Mouse (Mus musculus) limb, embryonic 14.5 days (tissue): ENCODE results near the gene Dmd. TPM values are rescaled to one million over a fixed set of nuclear protein-coding genes. Genes with fewer than 3 reads are reported as not detected.
A peak's percentile ranks its signal among the peaks of the same experiment; 100 is the strongest.

Source experiments
- ATAC-seq: fragments of 200-750 bp; cut with Nextera tagmentation; 2 replicates; pipeline ENCODE4 v1.8.0; 2017; ENCODE audit warnings: low read depth, moderate number of reproducible peaks, moderate TSS enrichment; ENCODE audit not compliant: low FRiP score
- DNase-seq: peaks from one replicate; pipeline ENCODE4 v3.0.0-alpha.2; 2015; ENCODE audit warnings: low spot score
- H3K27ac ChIP-seq: fragments of 300-500 bp; sonication (generic); replicated peaks from 2 replicates; pipeline ENCODE4 v1.5.1; 2014; ENCODE audit warnings: low read depth, mild to moderate bottlenecking, low read length, moderate library complexity, mixed read lengths
- H3K27me3 ChIP-seq: fragments of 300-500 bp; sonication (generic); 2 replicates; pipeline ENCODE4 v1.6.1; 2014; ENCODE audit warnings: low read length, mixed read lengths; ENCODE audit not compliant: control insufficient read depth, insufficient read depth
- H3K36me3 ChIP-seq: fragments of 300-500 bp; sonication (generic); 2 replicates; pipeline ENCODE4 v1.6.1; 2014; ENCODE audit warnings: mild to moderate bottlenecking, low read length, moderate library complexity, mixed read lengths; ENCODE audit not compliant: control insufficient read depth, insufficient read depth
- H3K4me1 ChIP-seq: fragments of 300-500 bp; sonication (generic); 2 replicates; pipeline ENCODE4 v1.6.1; 2014; ENCODE audit warnings: antibody characterized with exemption, low read length, mixed read lengths; ENCODE audit not compliant: control insufficient read depth, insufficient read depth
- H3K4me2 ChIP-seq: fragments of 300-500 bp; sonication (generic); replicated peaks from 2 replicates; pipeline ENCODE4 v1.6.1; 2014; ENCODE audit warnings: low read depth, mild to moderate bottlenecking, low read length, moderate library complexity; ENCODE audit not compliant: severe bottlenecking
- H3K4me3 ChIP-seq: fragments of 300-500 bp; sonication (generic); replicated peaks from 2 replicates; pipeline ENCODE4 v1.5.1; 2014; ENCODE audit warnings: low read length
- H3K9ac ChIP-seq: fragments of 300-500 bp; sonication (generic); 2 replicates; pipeline ENCODE4 v1.6.1; 2014; ENCODE audit warnings: mild to moderate bottlenecking, low read depth, low read length, moderate library complexity; ENCODE audit not compliant: severe bottlenecking
- H3K9me3 ChIP-seq: fragments of 300-500 bp; sonication (generic); 2 replicates; pipeline ENCODE4 v1.6.1; 2016; ENCODE audit warnings: low read length; ENCODE audit not compliant: control insufficient read depth
- POLR2A ChIP-seq: fragments of 200-500 bp; IDR thresholded peaks from 2 replicates; pipeline ENCODE4 v1.8.0; 2012; ENCODE audit warnings: inconsistent platforms, mild to moderate bottlenecking, moderate library complexity, borderline replicate concordance; ENCODE audit not compliant: insufficient read depth, insufficient read length; ENCODE audit errors: extremely low read depth
- WGBS: fragments of 180-500 bp; shearing (Covaris S2); extraction: QIAGEN DNeasy Blood & Tissue Kit; methylation state at CpG from one replicate; pipeline ENCODE4 v1.1.7; 2014; 5-methylcytosine and 5-hydroxymethylcytosine counted together
- polyA plus RNA-seq, 2 experiments: library from polyadenylated mRNA; depleted of rRNA in 1 of 2; stranded (reverse) in 1 of 2; unstranded in 1 of 2; fragments of >200 nt; fragmentation: Nextera tagmentation in 1 of 2; extraction: Ambion mirVana in 1 of 2; gene quantifications; 2 replicates each; pipeline versions ENCODE4 v1.2.1 to v1.2.3; 2012 to 2014

Gene Dmd
- polyA plus RNA-seq, 2 experiments, result 16.6 to 23.0 TPM

DNA sequence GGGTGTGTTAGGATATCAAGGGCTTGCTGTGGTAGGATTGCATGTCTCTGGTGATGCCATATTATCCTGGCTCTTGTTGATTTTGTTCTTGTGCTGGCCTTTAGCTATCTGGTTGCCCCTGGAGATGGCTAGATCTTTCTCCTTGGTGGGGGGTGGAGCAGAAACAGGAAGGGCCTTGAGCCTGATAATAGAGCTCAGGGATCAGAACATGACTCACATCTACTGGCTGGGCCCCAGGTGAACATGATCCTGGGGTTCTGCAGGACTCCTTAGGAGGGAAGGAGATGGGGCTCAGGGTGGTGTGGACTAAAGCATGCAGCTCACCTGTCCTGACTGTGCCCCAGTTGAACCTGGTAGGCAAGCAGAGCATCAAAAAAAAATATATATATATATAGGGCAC, 1691.8 kb downstream of the Dmd start:
- ATAC-seq, result no peak
- TF ChIP-seq POLR2A, result no peak
- no peak overlapping the region for H3K9ac ChIP-seq
- H3K4me3 ChIP-seq, result no peak overlapping the region
- H3K27me3 ChIP-seq, result no peaks in the 10 kb centered on the region
- no peak overlapping the region for H3K27ac ChIP-seq
- no peaks in the 10 kb centered on the region for H3K4me1 ChIP-seq
- no peak for DNase-seq
- H3K4me2 ChIP-seq, result no peak overlapping the region
- H3K9me3 ChIP-seq, result no peaks in the 10 kb centered on the region
- H3K36me3 ChIP-seq, result no peaks in the 10 kb centered on the region

- no peak overlapping the region for H3K4me3 ChIP-seq
- H3K9ac ChIP-seq, result no peak overlapping the region
- H3K9me3 ChIP-seq, result no peaks in the 10 kb centered on the region
- ATAC-seq, result no peak
- H3K27ac ChIP-seq, result no peak overlapping the region
- 63% methylated on average over 4 of the region's 4 CpGs for WGBS
- TF ChIP-seq POLR2A, result no peak
- no peaks in the 10 kb centered on the region for H3K4me1 ChIP-seq
- no peaks in the 10 kb centered on the region for H3K27me3 ChIP-seq
- no peak for DNase-seq
- H3K4me2 ChIP-seq, result no peak overlapping the region
- no peaks in the 10 kb centered on the region for H3K36me3 ChIP-seq
Measured at GRCm38 (mm10) chrX:84747683-84748082, 1799.0 kb downstream of the Dmd start.

GRCm38 (mm10) chrX:84860012-84860647, 1911.5 kb downstream of the Dmd start:
- 30% methylated on average over 3 of the region's 3 CpGs for WGBS
- peak; percentile 12 for DNase-seq
- Histone ChIP-seq H3K9ac (no peak overlapping the region), H3K9me3 (no peaks in the 10 kb centered on the region), H3K36me3 (no peaks in the 10 kb centered on the region), H3K27me3 (no peaks in the 10 kb centered on the region), H3K27ac (no peak overlapping the region), H3K4me2 (no peak overlapping the region), H3K4me1 (no peaks in the 10 kb centered on the region), H3K4me3 (no peak overlapping the region)
- no peak for TF ChIP-seq POLR2A
- ATAC-seq, result peak; percentile 50

GRCm38 (mm10) chrX:84873090-84873489, 1924.4 kb downstream of the Dmd start:
- Histone ChIP-seq H3K27me3 (no peaks in the 10 kb centered on the region), H3K4me2 (no peak overlapping the region), H3K9ac (no peak overlapping the region), H3K4me3 (no peak overlapping the region), H3K36me3 (no peaks in the 10 kb centered on the region), H3K4me1 (no peaks in the 10 kb centered on the region), H3K27ac (no peak overlapping the region), H3K9me3 (no peaks in the 10 kb centered on the region)
- no peak for TF ChIP-seq POLR2A
- ATAC-seq (no peak), DNase-seq (no peak)
- WGBS, result 60% methylated on average over 4 of the region's 4 CpGs

GRCm38 (mm10) chrX:84878125-84878524, 1929.5 kb downstream of the Dmd start:
- no peak for TF ChIP-seq POLR2A
- ATAC-seq (no peak), DNase-seq (no peak)

More at GRCm38 (mm10) chrX:84878125-84878524, 1929.5 kb downstream of the Dmd start:
- no peaks in the 10 kb centered on the region for H3K36me3 ChIP-seq
- no peak overlapping the region for H3K27ac ChIP-seq
- no peak overlapping the region for H3K4me2 ChIP-seq
- H3K9ac ChIP-seq, result no peak overlapping the region
- 53% methylated on average over 3 of the region's 3 CpGs for WGBS
- H3K4me3 ChIP-seq, result no peak overlapping the region
- H3K27me3 ChIP-seq, result no peaks in the 10 kb centered on the region
- no peaks in the 10 kb centered on the region for H3K9me3 ChIP-seq
- H3K4me1 ChIP-seq, result no peaks in the 10 kb centered on the region
